Mouse (Mus musculus) megakaryocyte, embryonic 14.5 days (primary cell): Measurements from ENCODE around the gene Zfp94. TPM values are rescaled to one million over a fixed set of nuclear protein-coding genes. Genes with fewer than 3 reads are reported as not detected.

ENCODE experiments used
- H3K27me3 ChIP-seq: replicated peaks from 2 replicates; pipeline ENCODE3; 2012; ENCODE audit warnings: inconsistent platforms
- H3K36me3 ChIP-seq: replicated peaks from 2 replicates; pipeline ENCODE3; 2012; ENCODE audit warnings: low read length, inconsistent platforms, mixed read lengths
- H3K4me1 ChIP-seq: 2 replicates; pipeline ENCODE4 v1.6.1; 2012; ENCODE audit warnings: inconsistent platforms
- H3K4me3 ChIP-seq: replicated peaks from 2 replicates; pipeline ENCODE3; 2012; ENCODE audit warnings: moderate library complexity, mild to moderate bottlenecking, inconsistent platforms
- H3K9me3 ChIP-seq: 2 replicates; pipeline ENCODE4 v1.6.1; 2012; ENCODE audit warnings: inconsistent platforms
- FLI1 ChIP-seq: IDR thresholded peaks from 2 replicates; pipeline ENCODE4 v1.6.1; 2012; ENCODE audit warnings: low read length, inconsistent platforms, mixed read lengths
- GATA1 ChIP-seq: IDR thresholded peaks from 3 replicates; pipeline ENCODE4 v1.6.1; 2012; ENCODE audit warnings: mixed read lengths, low read length, inconsistent platforms, borderline replicate concordance
- polyA plus RNA-seq: library from polyadenylated mRNA; stranded (reverse); fragments of >175 nt; gene quantifications from 2 replicates; pipeline ENCODE4 v1.2.3, GENCODE M21; 2012; ENCODE audit warnings: low replicate concordance; ENCODE audit not compliant: insufficient read depth

Gene Zfp94
- polyA plus RNA-seq, 1 experiment = 1.1 TPM

DNA sequence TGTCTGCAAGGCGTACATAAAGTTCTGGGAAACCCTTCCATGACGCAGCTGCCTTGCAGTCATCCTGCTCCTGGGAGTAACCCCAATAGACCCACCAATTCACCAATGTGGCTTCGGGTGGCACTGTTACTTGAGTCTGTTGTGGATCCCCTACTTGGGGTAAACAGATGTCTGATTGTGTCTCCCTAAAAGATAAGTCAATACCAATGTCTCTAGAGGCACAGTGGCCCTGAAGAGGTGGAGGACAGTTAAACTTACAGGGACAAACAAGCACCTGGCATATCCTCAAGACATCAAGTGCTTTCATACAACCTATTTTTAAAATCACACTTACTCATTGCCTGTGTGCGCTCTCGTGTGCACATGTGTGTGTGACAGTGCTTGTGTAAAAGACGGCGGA is 21.1 kb downstream of the Zfp94 start:
- H3K27me3 ChIP-seq = no peaks in the 10 kb centered on the region
- no peak for TF ChIP-seq GATA1
- no peak for TF ChIP-seq FLI1
- H3K4me3 ChIP-seq = no peak overlapping the region
- H3K9me3 ChIP-seq = peaks cover 25% of the 10 kb centered on the region
- H3K4me1 ChIP-seq = peaks cover 19% of the 10 kb centered on the region
- H3K36me3 ChIP-seq = peaks cover 74% of the 10 kb centered on the region

DNA sequence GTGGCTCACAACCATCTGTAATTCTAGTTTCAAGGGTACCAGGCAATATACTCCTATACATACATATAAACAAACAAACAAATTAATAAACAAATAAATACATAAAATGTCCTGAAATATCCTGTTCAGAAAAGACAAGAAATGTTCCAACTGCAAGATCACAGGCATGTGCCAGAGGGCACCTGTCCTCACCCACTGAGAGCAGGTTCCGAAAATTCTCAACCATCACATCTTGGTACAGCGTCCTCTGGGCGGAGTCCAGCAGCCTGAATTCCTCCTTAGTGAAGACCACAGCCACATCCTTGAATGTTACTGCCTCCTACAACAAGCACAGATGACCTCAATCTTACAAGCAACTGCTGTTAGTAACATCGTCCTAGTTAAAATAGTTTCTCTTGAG is 21.7 kb downstream of the Zfp94 start:
- H3K9me3 ChIP-seq = peaks cover 30% of the 10 kb centered on the region
- H3K4me3 ChIP-seq = no peak overlapping the region
- peaks cover 17% of the 10 kb centered on the region for H3K4me1 ChIP-seq
- no peaks in the 10 kb centered on the region for H3K27me3 ChIP-seq
- peaks cover 80% of the 10 kb centered on the region for H3K36me3 ChIP-seq
- no peak for TF ChIP-seq FLI1
- TF ChIP-seq GATA1 = no peak

DNA sequence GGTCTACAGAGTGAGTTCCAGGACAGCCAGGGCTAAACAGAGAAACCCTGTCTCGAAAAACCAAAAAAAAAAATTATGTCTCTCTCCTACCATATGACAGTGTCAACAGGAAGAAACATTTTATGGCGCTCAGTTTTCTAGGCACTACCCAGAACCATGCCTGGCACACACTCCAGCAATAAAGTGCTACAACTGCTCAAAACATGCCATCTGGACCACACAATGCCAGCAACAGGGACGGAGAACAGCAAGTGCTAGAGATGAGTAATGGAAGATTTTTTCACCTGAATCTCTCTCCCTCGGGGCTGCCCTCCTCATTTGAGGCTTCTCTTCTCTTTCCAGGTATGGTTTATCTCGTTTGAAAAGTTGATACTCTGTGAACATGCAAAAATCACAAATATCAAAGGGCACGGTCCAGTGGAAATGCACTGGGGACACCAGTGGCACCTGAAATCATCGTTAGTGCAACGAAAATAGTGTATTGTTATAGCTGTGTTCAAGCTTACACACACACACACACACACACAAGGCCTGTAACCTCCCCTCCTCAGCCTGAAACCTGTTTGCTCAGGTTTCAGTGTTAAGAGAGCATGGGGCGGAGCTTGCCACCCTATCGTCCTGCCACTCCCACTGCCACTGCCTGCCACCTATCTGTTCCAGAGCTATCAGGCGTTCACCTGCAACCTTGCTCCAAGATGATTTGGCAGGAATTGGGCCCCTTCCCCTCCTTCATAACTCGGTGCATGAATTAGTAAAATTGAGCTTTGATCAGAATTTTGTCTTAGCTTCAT is 23.2 kb downstream of the Zfp94 start:
- Histone ChIP-seq H3K27me3 (no peaks in the 10 kb centered on the region), H3K4me3 (no peak overlapping the region), H3K36me3 (peaks cover 84% of the 10 kb centered on the region), H3K4me1 (peaks cover 9% of the 10 kb centered on the region), H3K9me3 (peaks cover 30% of the 10 kb centered on the region)
- TF ChIP-seq GATA1 (no peak), FLI1 (no peak)

DNA sequence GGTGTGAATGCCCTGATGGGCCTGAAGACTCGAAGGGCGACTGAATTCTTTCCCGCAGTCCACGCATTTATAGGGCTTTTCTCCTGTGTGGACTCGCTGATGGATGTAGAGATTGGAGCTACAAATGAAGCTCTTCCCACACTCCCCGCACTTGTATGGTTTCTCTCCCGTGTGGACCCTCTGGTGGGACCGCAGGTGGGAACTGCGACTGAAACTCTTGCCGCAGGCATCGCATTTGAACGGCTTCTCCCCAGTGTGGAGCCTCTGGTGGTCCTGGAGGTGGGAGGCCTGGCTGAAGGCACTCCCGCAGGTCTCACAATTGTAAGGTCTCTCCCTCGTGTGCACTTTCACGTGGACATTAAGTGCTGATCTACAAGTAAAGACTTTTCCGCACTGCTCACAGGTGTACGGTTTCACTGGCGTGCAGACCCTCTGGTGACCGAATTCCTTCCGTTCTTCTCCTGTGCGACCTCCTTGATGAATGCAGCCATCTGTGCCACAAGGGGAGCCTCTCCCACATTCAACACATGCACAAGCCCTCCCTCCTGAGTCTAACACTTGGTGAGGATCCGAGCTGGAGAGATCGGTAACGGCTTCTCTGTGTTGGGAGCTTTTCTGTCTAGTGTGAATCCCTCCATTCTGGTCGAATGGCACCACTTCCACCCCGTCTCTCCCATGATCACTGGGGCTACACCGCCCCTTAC is 24.9 kb downstream of the Zfp94 start:
- Histone ChIP-seq H3K4me1 (peaks cover 6% of the 10 kb centered on the region; the same call in 1 of the 2 replicates), H3K36me3 (peaks cover 70% of the 10 kb centered on the region), H3K27me3 (no peaks in the 10 kb centered on the region), H3K4me3 (no peak overlapping the region), H3K9me3 (peaks cover 30% of the 10 kb centered on the region)
- TF ChIP-seq FLI1 = no peak
- no peak for TF ChIP-seq GATA1

DNA sequence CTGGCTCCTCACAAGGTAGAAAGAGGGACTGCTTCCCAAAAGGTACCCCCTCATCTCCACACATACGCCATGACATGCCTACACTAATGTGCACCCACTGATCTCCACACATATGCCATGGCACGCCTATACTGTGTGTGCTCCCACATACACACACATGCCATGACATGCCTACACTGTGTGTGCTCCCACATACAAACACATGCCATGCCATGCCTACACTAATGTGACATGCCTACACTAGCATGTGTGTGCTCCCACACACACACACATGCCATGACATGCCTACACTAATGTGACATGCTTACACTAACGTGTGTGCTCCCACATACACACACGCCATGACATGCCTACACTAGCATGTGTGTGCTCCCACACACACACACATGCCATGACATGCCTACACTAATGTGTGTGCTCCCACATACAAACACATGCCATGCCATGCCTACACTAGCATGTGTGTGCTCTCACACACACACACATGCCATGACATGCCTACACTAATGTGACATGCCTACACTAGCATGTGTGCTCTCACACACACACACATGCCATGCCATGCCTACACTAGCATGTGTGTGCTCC is 26.3 kb downstream of the Zfp94 start:
- peak overlapping the region; percentile 66 for H3K4me3 ChIP-seq
- peaks cover 22% of the 10 kb centered on the region for H3K9me3 ChIP-seq
- TF ChIP-seq FLI1 (no peak), GATA1 (0 out of 3 replicates have a peak, but pooled peaks have one; percentile 12)
- peaks cover 57% of the 10 kb centered on the region for H3K36me3 ChIP-seq
- no peaks in the 10 kb centered on the region for H3K27me3 ChIP-seq
- H3K4me1 ChIP-seq = peaks cover 6% of the 10 kb centered on the region; the same call in 1 of the 2 replicates

DNA sequence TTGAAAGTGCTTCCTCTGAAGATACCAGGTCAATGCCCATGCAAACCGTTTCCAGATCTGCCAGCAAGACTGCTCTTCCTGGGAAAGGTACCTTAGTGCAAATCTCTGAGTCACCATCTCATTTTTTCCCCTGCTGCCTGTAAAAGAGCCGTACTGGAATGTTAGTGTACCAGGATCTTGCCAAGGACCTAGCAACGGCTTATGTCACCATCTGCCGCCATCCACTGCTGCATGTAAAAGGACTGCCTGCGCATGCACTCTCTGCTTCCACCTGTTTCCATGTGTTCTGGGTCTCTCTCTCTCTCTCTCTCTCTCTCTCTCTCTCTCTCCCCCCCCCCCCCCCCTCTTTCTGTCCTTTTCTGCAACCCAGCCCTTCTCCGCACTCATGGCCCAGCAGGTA is 28.0 kb downstream of the Zfp94 start:
- H3K4me1 ChIP-seq = peaks cover 6% of the 10 kb centered on the region; the same call in 1 of the 2 replicates
- peaks cover 27% of the 10 kb centered on the region for H3K9me3 ChIP-seq
- H3K4me3 ChIP-seq = no peak overlapping the region
- H3K27me3 ChIP-seq = no peaks in the 10 kb centered on the region
- H3K36me3 ChIP-seq = peaks cover 40% of the 10 kb centered on the region
- no peak for TF ChIP-seq FLI1
- no peak for TF ChIP-seq GATA1

DNA sequence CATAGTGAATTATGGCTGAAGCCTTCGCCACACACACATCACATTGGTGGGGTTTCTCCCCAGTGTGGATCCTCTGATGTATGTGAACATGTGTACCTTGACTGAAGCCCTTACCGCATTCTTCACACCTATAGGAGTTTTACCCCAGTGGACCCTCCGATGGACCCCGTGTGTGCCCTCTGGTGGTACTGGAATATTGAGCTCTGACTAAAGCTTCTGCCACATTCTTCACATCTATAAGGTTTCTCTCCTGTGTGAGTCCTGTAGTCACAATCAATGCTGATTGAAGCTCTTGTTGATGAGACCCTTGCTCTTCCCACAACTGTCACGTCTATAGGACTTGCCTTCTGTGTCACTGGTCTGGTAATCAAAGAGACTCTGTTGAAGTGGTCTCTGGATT is 28.8 kb downstream of the Zfp94 start:
- Histone ChIP-seq H3K27me3 (no peaks in the 10 kb centered on the region), H3K36me3 (peaks cover 33% of the 10 kb centered on the region), H3K9me3 (peaks cover 34% of the 10 kb centered on the region), H3K4me1 (peaks cover 6% of the 10 kb centered on the region; the same call in 1 of the 2 replicates), H3K4me3 (no peak overlapping the region)
- TF ChIP-seq FLI1 (no peak), GATA1 (no peak)

DNA sequence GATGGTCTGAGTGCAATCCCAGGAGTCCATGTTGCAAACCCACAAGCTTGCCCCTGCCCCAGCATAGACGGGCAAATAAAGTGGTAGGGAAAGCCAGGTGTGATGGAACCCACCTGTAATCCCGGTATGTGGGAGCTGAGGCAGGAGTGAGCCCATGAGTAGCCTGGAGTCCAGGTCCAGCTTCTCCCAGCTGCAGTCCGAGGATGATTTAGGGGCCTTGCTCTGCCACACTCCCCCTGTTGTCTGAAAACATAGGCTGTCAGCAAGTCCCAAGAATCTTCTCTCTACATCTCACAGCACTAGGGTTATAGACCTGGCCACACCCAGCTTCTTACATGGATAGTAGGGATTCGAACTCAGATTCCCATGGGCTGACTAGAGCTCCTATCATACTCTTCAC is 29.6 kb downstream of the Zfp94 start:
- Histone ChIP-seq H3K4me3 (no peak overlapping the region), H3K36me3 (peaks cover 25% of the 10 kb centered on the region), H3K4me1 (peaks cover 6% of the 10 kb centered on the region; the same call in 1 of the 2 replicates), H3K27me3 (no peaks in the 10 kb centered on the region), H3K9me3 (peaks cover 32% of the 10 kb centered on the region)
- TF ChIP-seq FLI1 = no peak
- TF ChIP-seq GATA1 = no peak

DNA sequence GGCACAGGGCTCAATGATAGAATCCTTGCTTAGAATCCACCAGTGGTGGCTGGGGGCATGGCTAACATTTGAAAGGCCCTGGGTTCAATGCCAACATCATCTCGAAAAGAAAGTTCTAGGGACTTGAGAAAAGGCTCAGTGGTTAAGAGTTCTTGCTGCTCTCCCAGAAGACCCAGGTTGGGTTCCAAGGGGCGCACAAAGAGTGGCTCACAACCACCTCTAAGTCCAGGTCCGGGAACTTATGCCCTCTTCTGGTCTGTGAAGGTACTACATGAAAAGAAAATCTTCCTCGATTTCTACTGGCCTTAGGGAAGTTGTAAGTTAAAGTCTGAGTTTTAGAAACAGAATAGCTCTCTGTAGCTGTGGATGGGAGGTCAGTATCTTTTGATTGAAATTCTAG is 30.4 kb downstream of the Zfp94 start:
- H3K27me3 ChIP-seq = no peaks in the 10 kb centered on the region
- peaks cover 17% of the 10 kb centered on the region for H3K36me3 ChIP-seq
- H3K4me3 ChIP-seq = no peak overlapping the region
- TF ChIP-seq FLI1 (no peak), GATA1 (no peak)
- peaks cover 6% of the 10 kb centered on the region; the same call in 1 of the 2 replicates for H3K4me1 ChIP-seq
- peaks cover 24% of the 10 kb centered on the region for H3K9me3 ChIP-seq

DNA sequence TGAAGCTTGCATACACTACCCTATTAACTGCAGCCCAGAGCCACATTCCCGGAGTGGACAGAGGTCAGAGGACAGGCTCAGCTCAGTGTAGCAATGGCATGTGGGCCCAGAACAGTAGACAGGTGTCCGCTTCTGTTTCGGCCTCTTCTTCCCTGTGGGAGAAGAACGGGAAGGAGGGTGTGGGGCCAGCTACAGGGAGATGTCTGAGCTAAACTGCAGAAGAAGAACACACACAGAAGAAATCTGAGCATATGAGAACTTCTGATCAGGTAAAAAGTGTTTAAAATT is 35.7 kb downstream of the Zfp94 start:
- Histone ChIP-seq H3K4me3 (no peak overlapping the region), H3K4me1 (0 out of 2 replicates have a peak, but pooled peaks cover 2% of the 10 kb centered on the region), H3K27me3 (peaks cover 2% of the 10 kb centered on the region), H3K9me3 (peaks cover 24% of the 10 kb centered on the region), H3K36me3 (no peaks in the 10 kb centered on the region)
- TF ChIP-seq GATA1 (no peak), FLI1 (no peak)
